Mouse (Mus musculus) ES-E14 (cell line): ENCODE data around the gene Gramd1b.

Source experiments
- CHD2 ChIP-seq: IDR thresholded peaks from 2 replicates; pipeline ENCODE4 v1.6.1; 2014; ENCODE audit warnings: mild to moderate bottlenecking, low read depth, low read length, inconsistent platforms
- HCFC1 ChIP-seq: IDR thresholded peaks from 2 replicates; pipeline ENCODE4 v1.6.1; 2012; ENCODE audit warnings: low read length, inconsistent platforms, borderline replicate concordance; ENCODE audit not compliant: insufficient read depth
- ZC3H11A ChIP-seq: IDR thresholded peaks from 2 replicates; pipeline ENCODE4 v1.6.1; 2012; ENCODE audit warnings: low read depth, mild to moderate bottlenecking, inconsistent platforms, low read length, borderline replicate concordance
- ZNF384 ChIP-seq: IDR thresholded peaks from 2 replicates; pipeline ENCODE4 v1.6.1; 2012; ENCODE audit warnings: low read depth, low read length, inconsistent platforms

DNA sequence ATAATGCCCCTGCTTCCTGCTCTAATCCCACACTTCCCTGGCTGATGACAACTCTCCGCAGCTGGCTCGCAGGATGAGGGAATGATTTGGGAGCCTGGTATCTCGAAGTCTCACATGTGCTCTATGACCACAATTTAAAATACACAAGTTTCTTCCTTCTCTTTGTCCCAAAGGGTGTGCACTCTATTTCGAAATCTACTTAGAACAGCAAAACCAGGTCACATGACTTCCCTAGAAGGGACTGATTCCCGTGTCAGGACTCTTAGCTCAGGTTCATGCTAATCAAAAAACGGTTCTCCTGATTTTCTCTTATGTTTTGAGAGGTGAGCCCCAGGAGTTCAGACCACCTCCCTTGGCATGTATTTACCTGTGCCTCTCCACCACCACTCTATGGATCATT is 267.3 kb downstream of the Gramd1b start:
- TF ChIP-seq HCFC1 (no peak), ZNF384 (no peak), CHD2 (no peak), ZC3H11A (no peak)
